Mouse (Mus musculus): ENCODE measurements around the gene Wdr5b. TPM values are rescaled to one million over a fixed set of nuclear protein-coding genes. Genes with fewer than 3 reads are reported as not detected.
A peak's percentile ranks its signal among the peaks of the same experiment; 100 is the strongest.
"Not testable (repeated sequence)": the region's sequence is repeated elsewhere in the genome, so short reads cannot be mapped to it uniquely, and the experiment has no call there.

Wdr5b gene
- polyA plus RNA-seq (2014; fragmentation: Nextera tagmentation; extraction: Ambion mirVana) = 17.6 and 17.7 TPM in 2 replicates

- Histone ChIP-seq H3K9ac (ENCODE audit: low read length) (peak within 1 kb of the TSS; percentile 74), H3K4me1 (ENCODE audit: control insufficient read depth, insufficient read depth, low read length) (peaks cover 10% of the 10 kb centered on the region), H3K4me3 (ENCODE audit: low read depth, low read length) (peak within 1 kb of the TSS; percentile 60), H3K4me2 (ENCODE audit: low read length) (peak within 1 kb of the TSS; percentile 68), H3K36me3 (ENCODE audit: control insufficient read depth, insufficient read depth, low read length) (peaks cover 31% of the 10 kb centered on the region), H3K9me3 (replicated peaks; ENCODE audit: control insufficient read depth, low read length) (no peaks in the 10 kb centered on the region), H3K27me3 (replicated peaks; ENCODE audit: control insufficient read depth, insufficient read depth, low read length) (no peaks in the 10 kb centered on the region), H3K27ac (ENCODE audit: low read depth, low read length) (peak within 1 kb of the TSS; percentile 56; the same call in 1 of the 2 replicates)
- DNase-seq (ENCODE audit: low spot score) (peak; percentile 100), ATAC-seq (peak; percentile 98)
- 2% methylated on average over 39 of the region's 39 CpGs for WGBS
Observed at GRCm38 (mm10) chr16:36040640-36041624, at the start of gene Wdr5b. Gene Wdr5b, plus strand, starts transcription at chr16:36041190.

GRCm38 (mm10) chr16:35992391-35992790 is 48.6 kb upstream of the Wdr5b start:
- H3K4me2 ChIP-seq (ENCODE audit: low read length) = no peak overlapping the region
- H3K9ac ChIP-seq (ENCODE audit: low read length) = no peak overlapping the region; the same call in 1 of the 2 replicates
- H3K9me3 ChIP-seq (replicated peaks; ENCODE audit: control insufficient read depth, low read length) = no peaks in the 10 kb centered on the region
- DNase-seq (ENCODE audit: low spot score) (no peak), ATAC-seq (no peak)
- no peaks in the 10 kb centered on the region for H3K27me3 ChIP-seq (replicated peaks; ENCODE audit: control insufficient read depth, insufficient read depth, low read length)
- no peaks in the 10 kb centered on the region for H3K36me3 ChIP-seq (ENCODE audit: control insufficient read depth, insufficient read depth, low read length)
- no peak overlapping the region for H3K4me3 ChIP-seq (ENCODE audit: low read depth, low read length)
- 76% methylated on average over 1 of the region's 1 CpGs for WGBS
- no peaks in the 10 kb centered on the region; the same call in 1 of the 2 replicates for H3K4me1 ChIP-seq (ENCODE audit: control insufficient read depth, insufficient read depth, low read length)
- H3K27ac ChIP-seq (ENCODE audit: low read depth, low read length) = no peak overlapping the region

GRCm38 (mm10) chr16:35993316-35993715 is 47.7 kb upstream of the Wdr5b start:
- ATAC-seq = no peak
- no peak overlapping the region for H3K4me3 ChIP-seq (ENCODE audit: low read depth, low read length)
- no peaks in the 10 kb centered on the region for H3K36me3 ChIP-seq (ENCODE audit: control insufficient read depth, insufficient read depth, low read length)
- peak overlapping the region; percentile 46; the same call in 1 of the 2 replicates for H3K27ac ChIP-seq (ENCODE audit: low read depth, low read length)
- no peak overlapping the region for H3K4me2 ChIP-seq (ENCODE audit: low read length)
- DNase-seq (ENCODE audit: low spot score) = peak; percentile 6
- H3K9me3 ChIP-seq (replicated peaks; ENCODE audit: control insufficient read depth, low read length) = no peaks in the 10 kb centered on the region
- H3K27me3 ChIP-seq (replicated peaks; ENCODE audit: control insufficient read depth, insufficient read depth, low read length) = no peaks in the 10 kb centered on the region
- 61% methylated on average over 3 of the region's 3 CpGs for WGBS
- H3K4me1 ChIP-seq (ENCODE audit: control insufficient read depth, insufficient read depth, low read length) = no peaks in the 10 kb centered on the region; the same call in 1 of the 2 replicates
- H3K9ac ChIP-seq (ENCODE audit: low read length) = no peak overlapping the region

GRCm38 (mm10) chr16:35998852-35999251 is 42.1 kb upstream of the Wdr5b start:
- H3K4me1 ChIP-seq (ENCODE audit: control insufficient read depth, insufficient read depth, low read length); H3K9me3 ChIP-seq (replicated peaks; ENCODE audit: control insufficient read depth, low read length); ATAC-seq; H3K9ac ChIP-seq (ENCODE audit: low read length); DNase-seq (ENCODE audit: low spot score); H3K4me3 ChIP-seq (ENCODE audit: low read depth, low read length); H3K27ac ChIP-seq (ENCODE audit: low read depth, low read length); H3K36me3 ChIP-seq (ENCODE audit: control insufficient read depth, insufficient read depth, low read length); H3K4me2 ChIP-seq (ENCODE audit: low read length); H3K27me3 ChIP-seq (replicated peaks; ENCODE audit: control insufficient read depth, insufficient read depth, low read length): not testable (repeated sequence)
- 95% methylated on average over 4 of the region's 4 CpGs for WGBS

GRCm38 (mm10) chr16:36008396-36008795 is 32.6 kb upstream of the Wdr5b start:
- 93% methylated on average over 3 of the region's 3 CpGs for WGBS

GRCm38 (mm10) chr16:36016335-36016734 is 24.7 kb upstream of the Wdr5b start:
- DNase-seq (ENCODE audit: low spot score) (no peak), ATAC-seq (no peak)
- no peaks in the 10 kb centered on the region for H3K9me3 ChIP-seq (replicated peaks; ENCODE audit: control insufficient read depth, low read length)
- 76% methylated on average over 1 of the region's 1 CpGs for WGBS
- no peak overlapping the region for H3K27ac ChIP-seq (ENCODE audit: low read depth, low read length)
- peaks cover 43% of the 10 kb centered on the region for H3K36me3 ChIP-seq (ENCODE audit: control insufficient read depth, insufficient read depth, low read length)
- H3K4me1 ChIP-seq (ENCODE audit: control insufficient read depth, insufficient read depth, low read length) = no peaks in the 10 kb centered on the region
- H3K4me2 ChIP-seq (ENCODE audit: low read length) = no peak overlapping the region
- no peaks in the 10 kb centered on the region for H3K27me3 ChIP-seq (replicated peaks; ENCODE audit: control insufficient read depth, insufficient read depth, low read length)
- H3K9ac ChIP-seq (ENCODE audit: low read length) = no peak overlapping the region
- H3K4me3 ChIP-seq (ENCODE audit: low read depth, low read length) = no peak overlapping the region

More at GRCm38 (mm10) chr16:36008396-36008795, 32.6 kb upstream of the Wdr5b start:
- H3K27me3 ChIP-seq (replicated peaks; ENCODE audit: control insufficient read depth, insufficient read depth, low read length) = no peaks in the 10 kb centered on the region
- no peak overlapping the region for H3K4me3 ChIP-seq (ENCODE audit: low read depth, low read length)
- no peaks in the 10 kb centered on the region for H3K9me3 ChIP-seq (replicated peaks; ENCODE audit: control insufficient read depth, low read length)
- no peak overlapping the region for H3K4me2 ChIP-seq (ENCODE audit: low read length)
- DNase-seq (ENCODE audit: low spot score) = no peak
- H3K27ac ChIP-seq (ENCODE audit: low read depth, low read length) = no peak overlapping the region
- H3K4me1 ChIP-seq (ENCODE audit: control insufficient read depth, insufficient read depth, low read length) = no peaks in the 10 kb centered on the region
- H3K36me3 ChIP-seq (ENCODE audit: control insufficient read depth, insufficient read depth, low read length) = peaks cover 15% of the 10 kb centered on the region
- ATAC-seq = no peak
- no peak overlapping the region for H3K9ac ChIP-seq (ENCODE audit: low read length)

- not testable (repeated sequence) for H3K4me1 ChIP-seq (ENCODE audit: control insufficient read depth, insufficient read depth, low read length); H3K27ac ChIP-seq (ENCODE audit: low read depth, low read length); H3K9me3 ChIP-seq (replicated peaks; ENCODE audit: control insufficient read depth, low read length); H3K9ac ChIP-seq (ENCODE audit: low read length); H3K4me2 ChIP-seq (ENCODE audit: low read length); H3K4me3 ChIP-seq (ENCODE audit: low read depth, low read length); DNase-seq (ENCODE audit: low spot score); H3K27me3 ChIP-seq (replicated peaks; ENCODE audit: control insufficient read depth, insufficient read depth, low read length); ATAC-seq
- H3K36me3 ChIP-seq (ENCODE audit: control insufficient read depth, insufficient read depth, low read length) = peaks cover 45% of the 10 kb centered on the region
- WGBS = 82% methylated on average over 1 of the region's 2 CpGs
Observed at GRCm38 (mm10) chr16:36028120-36028519, 12.9 kb upstream of the Wdr5b start.

GRCm38 (mm10) chr16:36041625-36042020 is 633 bp downstream of the Wdr5b start:
- H3K27me3 ChIP-seq (replicated peaks; ENCODE audit: control insufficient read depth, insufficient read depth, low read length) = no peaks in the 10 kb centered on the region
- H3K9me3 ChIP-seq (replicated peaks; ENCODE audit: control insufficient read depth, low read length) = no peaks in the 10 kb centered on the region
- H3K36me3 ChIP-seq (ENCODE audit: control insufficient read depth, insufficient read depth, low read length) = peaks cover 37% of the 10 kb centered on the region
- peak overlapping the region; percentile 68 for H3K4me2 ChIP-seq (ENCODE audit: low read length)
- no peak for ATAC-seq
- DNase-seq (ENCODE audit: low spot score) = no peak
- H3K27ac ChIP-seq (ENCODE audit: low read depth, low read length) = 0 out of 2 replicates have a peak overlapping the region, but pooled peaks have one; percentile 56
- H3K9ac ChIP-seq (ENCODE audit: low read length) = peak overlapping the region; percentile 74
- 35% methylated on average over 11 of the region's 11 CpGs for WGBS
- H3K4me1 ChIP-seq (ENCODE audit: control insufficient read depth, insufficient read depth, low read length) = peaks cover 10% of the 10 kb centered on the region
- H3K4me3 ChIP-seq (ENCODE audit: low read depth, low read length) = peak overlapping the region; percentile 60

- ATAC-seq = no peak
- no peak overlapping the region for H3K9ac ChIP-seq (ENCODE audit: low read length)
- no peak overlapping the region for H3K4me3 ChIP-seq (ENCODE audit: low read depth, low read length)
- H3K9me3 ChIP-seq (replicated peaks; ENCODE audit: control insufficient read depth, low read length) = no peaks in the 10 kb centered on the region
- H3K36me3 ChIP-seq (ENCODE audit: control insufficient read depth, insufficient read depth, low read length) = peaks cover 42% of the 10 kb centered on the region
- no peak overlapping the region for H3K4me2 ChIP-seq (ENCODE audit: low read length)
- H3K27ac ChIP-seq (ENCODE audit: low read depth, low read length) = no peak overlapping the region
- 90% methylated on average over 10 of the region's 10 CpGs for WGBS
- H3K27me3 ChIP-seq (replicated peaks; ENCODE audit: control insufficient read depth, insufficient read depth, low read length) = no peaks in the 10 kb centered on the region
- no peak for DNase-seq (ENCODE audit: low spot score)
- H3K4me1 ChIP-seq (ENCODE audit: control insufficient read depth, insufficient read depth, low read length) = peaks cover 10% of the 10 kb centered on the region
Observed at GRCm38 (mm10) chr16:36043073-36043472, 2.1 kb downstream of the Wdr5b start.

Measured in forebrain, embryonic 14.5 days (tissue).